Mouse (Mus musculus): ENCODE measurements around the gene Sipa1l1.

DNA sequence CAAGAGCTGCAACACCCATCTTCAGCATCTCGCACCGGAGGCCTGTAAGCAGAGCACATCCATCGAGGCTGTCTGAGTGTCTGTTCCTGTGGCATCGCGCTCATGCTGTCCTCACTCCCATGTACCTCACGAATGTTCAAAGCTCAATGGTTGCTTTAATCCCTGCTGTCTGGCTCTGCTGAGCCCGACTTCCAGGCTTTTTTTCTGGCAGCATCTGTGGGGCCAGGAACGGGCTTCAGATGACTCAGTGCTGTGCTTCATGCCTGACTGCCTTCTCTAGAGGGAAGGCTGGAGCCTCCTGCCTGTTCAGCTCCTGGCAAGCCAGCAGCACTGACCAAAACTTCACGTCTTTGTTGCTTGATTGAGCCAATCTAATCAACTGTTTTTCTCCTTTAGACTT, 228.6 kb downstream of the Sipa1l1 start:
- TF ChIP-seq CTCF (IDR thresholded peaks at IDR 0.05; ENCODE audit: borderline replicate concordance, insufficient read depth, low read length) (no peak), POLR2A (IDR thresholded peaks at IDR 0.05; ENCODE audit: low read depth, low read length) (no peak)

Measured in embryonic fibroblast, embryonic 13.5 days (primary cell).